Mouse (Mus musculus): Measurements from ENCODE around the gene Rnf128.

The Rnf128 gene

DNA sequence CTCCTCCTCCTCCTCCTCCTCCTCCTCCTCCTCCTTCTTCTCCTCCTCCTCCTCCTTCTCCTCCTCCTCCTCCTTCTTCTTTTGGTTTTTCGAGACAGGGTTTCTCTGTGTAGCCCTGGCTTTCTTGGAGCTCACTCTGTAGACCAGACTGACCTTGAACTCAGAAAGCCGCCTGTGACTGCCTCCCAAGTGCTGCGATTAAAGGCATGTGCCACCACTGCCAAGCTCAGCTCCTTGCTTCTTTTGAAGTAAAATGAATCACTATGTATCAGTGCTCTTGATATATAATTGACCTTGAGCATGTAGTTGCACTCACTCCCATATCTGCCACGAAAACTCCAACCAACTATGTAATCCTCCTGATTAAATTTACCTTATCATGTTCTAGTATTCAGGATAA lies 59.0 kb downstream of the Rnf128 start:
- no peak for DNase-seq (ENCODE audit: low read depth, low spot score)

DNA sequence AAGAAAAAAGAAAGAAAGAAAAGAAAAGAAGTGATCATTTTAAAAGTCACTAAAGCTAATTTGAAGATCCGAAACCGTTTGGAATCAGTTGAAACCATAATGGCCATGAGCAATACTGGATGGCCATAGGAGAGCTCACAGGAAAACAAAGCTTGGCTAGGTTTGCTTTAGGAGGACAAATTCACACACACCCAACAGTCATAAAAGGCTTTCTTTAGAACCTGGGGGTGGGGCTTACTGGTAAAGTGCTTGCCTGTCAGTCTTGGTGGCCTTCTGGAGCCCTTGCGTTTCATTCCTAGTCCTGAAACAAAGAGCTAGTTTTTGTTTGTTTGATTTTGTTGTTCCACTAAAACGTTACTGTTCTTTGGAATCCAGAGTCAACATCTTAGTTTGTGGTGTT lies 71.6 kb downstream of the Rnf128 start:
- DNase-seq (ENCODE audit: low read depth, low spot score) = no peak

DNA sequence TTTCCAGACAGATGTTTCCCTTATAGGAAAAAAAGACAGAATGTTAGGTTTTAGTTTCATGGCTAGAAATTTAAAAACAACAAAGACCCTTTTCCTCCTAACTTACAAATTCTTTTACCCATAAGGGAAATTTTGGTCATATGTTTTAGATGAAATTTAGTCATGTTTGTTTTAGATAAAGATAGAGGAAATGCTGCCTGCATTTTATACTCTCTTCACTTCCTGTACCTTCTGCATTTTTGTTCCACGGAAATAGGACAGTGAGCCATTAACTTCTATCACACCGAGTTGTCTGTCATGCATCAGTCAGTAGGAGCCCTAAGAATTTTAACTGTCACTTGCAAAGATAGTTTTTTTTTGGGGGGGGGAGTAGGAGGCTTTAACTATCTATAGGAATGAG lies 76.6 kb downstream of the Rnf128 start:
- no peak for DNase-seq (ENCODE audit: low read depth, low spot score)

DNA sequence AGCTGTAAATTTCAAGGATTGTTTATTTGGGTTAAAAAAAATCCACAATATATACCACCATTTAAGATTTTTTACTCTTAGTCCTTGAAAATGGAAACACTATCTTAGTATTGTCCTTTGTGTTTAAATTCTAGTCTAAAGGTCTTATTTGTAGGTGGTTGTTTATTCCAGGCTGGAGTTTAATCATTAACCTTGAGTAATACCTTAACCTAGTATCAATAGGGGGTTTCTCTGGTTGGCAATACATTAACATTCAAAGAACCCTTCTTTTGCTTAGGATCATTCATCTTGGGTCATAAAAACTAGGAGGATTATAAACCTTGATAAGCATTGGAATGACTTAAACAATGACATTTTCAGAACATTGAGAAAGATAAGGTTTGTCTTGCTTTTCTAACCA lies 77.3 kb downstream of the Rnf128 start:
- no peak for DNase-seq (ENCODE audit: low read depth, low spot score)

DNA sequence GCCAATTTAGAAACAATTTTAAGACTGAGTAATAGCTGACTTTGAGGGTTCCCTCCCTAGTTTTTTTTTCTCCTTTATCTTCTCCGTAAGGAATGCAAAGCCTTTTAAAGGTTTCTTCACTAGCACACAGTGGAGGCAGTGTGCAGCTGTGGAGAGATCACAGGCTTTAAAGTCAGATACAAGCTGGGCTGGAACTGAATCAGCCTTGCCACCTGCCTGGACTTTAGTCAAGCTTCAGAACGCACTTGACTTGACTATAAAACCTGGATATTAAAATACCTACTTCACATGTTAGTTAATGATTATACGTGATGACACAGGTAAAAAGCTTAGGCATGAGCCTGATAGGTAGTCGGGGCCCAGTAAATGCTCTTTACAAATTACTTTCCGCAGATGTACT lies 89.1 kb downstream of the Rnf128 start:
- no peak for DNase-seq (ENCODE audit: low read depth, low spot score)

DNA sequence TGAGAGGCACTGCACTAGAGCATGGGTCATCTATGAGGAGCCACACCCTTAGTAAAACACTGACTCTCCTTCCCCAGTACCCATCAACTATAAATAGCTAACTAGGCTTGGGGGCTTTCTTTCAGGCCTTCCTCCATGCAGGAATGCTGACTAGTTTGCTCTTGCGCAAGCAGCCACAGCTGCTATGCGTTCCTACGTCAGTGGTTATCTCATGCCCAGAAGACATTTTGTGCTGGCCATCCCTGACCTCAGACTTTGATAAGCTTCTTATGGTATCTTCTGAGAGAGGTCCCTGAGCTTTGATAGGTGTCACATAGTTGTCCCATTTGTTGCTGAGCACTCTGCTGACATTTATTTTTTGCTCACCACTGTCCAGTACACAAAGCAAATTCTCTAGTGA lies 90.2 kb downstream of the Rnf128 start:
- DNase-seq (ENCODE audit: low read depth, low spot score) = no peak

DNA sequence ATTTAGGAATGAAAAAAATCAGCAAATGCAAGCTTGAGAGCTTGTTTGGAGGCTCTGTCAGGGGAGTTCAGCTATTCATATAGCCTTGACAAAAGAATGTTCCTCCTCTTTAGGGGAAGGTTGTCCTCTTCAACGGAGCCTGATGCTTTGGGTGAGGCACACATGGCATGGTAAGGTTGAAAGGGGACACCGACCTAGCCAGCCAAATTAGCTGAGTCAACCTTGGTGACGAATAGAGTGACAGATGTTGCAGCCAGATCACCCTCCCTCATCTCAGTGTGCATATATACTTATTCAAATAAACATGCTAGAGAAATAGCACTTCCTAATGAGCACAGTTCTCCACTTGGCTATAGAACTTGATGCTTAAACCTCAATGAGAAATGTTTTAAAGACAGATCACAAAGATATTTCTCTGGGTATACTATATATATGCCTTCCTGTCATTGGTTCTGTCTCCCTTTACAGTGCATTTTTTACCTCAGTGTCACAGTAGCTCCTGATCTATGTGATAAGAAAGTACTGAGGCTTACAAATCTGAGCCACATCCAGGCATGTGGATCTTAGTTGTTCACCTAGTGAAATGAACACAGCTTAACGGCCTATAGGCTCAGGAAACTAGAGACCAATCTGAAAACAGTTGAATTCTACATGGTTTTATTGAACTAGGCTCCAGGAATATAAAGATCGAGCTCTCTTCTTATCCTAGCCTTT lies 91.4 kb downstream of the Rnf128 start:
- DNase-seq (ENCODE audit: low read depth, low spot score) = no peak

DNA sequence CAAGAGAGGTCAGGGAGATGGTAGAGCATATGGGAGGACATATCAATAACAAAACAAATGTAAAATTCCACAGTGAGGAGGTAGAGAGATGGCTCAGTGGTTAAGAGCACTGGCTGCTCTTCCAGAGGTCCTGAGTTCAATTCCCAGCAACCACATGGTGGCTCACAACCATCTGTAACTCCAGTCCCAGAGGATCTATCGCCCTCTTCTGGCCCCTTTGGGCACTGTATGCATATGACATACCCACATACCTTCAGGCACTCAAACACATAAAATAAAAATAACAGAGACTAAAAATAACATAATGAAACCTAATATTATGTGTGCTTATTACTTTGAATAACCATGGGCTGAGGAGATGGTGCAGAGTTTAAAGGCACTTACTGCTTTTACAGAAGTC lies 99.0 kb downstream of the Rnf128 start:
- DNase-seq (ENCODE audit: low read depth, low spot score) = no peak

DNA sequence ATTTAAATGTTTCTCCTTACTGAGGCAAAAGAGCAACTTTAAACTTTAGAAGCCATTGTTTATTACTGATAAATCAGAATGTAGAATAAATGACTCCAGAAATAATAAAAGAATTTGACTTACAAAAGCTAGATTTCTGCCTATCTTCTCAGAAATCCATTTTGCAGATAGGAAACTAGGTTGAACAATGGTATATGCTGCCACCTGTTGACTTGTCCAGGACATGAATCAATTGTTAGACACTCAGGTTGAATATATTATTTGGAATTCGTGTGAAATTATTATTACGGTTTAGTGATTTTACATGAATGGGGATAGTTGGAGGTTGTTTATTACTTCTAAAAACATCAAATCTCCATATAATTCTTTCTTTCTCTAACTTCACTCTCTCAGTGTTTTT lies 102.7 kb downstream of the Rnf128 start:
- no peak for DNase-seq (ENCODE audit: low read depth, low spot score)

DNA sequence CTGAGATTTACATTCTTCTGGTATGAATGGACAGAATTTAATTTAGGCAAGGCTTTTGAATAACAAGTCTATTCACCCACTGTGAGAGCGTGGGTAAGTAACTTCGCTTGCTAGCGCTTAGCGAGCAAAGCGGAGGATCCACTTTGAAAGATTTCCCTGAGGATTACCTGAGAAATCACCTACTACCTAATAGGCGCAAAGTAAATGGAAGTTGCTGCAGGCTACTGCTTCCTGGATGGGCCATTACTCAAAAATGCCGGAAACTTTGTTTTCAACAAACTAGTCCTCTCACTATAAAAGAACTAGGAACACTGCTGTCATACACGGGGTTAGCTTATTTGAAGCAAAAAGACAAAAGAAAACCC lies 121.3 kb downstream of the Rnf128 start:
- no peak for DNase-seq (ENCODE audit: low read depth, low spot score)

DNA sequence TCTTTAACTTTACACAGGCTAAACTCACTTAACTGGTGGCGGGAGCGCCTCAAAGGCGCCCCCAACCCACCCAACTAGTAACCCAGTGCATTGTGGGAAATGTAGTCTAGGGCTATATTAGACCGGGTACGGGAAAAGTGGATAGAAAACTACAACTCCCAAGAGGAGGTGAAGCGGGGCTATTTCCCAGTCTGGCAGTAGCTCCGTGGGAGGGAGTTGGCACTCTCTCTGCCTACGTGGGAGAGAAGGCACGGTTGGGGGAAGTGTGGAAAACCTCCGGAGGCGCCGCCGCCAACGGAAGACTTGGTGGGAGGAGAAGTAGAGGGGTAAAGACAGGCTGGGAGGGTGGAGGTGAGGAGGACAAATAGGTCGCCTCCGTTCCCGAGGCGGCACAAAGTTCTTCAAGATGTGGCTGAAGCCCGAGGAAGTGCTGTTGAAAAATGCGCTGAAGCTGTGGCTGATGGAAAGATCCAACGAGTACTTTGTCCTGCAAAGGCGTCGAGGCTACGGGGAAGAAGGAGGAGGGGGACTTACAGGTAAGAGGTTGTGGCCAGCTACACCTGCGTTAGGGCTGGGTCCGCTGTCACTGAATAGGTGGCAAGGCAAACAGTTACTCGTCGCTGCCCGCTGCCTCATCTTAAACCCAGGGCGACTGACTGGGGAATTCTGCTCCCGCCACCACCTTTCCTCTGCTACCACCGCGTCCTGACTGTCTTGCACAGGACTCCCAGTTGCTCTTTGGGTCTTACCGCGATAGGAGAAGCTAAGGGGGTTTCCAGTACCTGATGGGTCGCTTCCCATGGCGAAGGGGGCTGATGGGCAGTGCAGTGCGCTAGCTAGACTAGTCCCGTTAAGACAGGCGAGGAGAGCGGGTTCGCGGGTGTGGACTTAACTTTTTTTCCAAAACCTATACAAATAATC lies 121.9 kb downstream of the Rnf128 start, which contains the start of gene Tbc1d8b:
TSS of gene Tbc1d8b (plus strand) at position 222 of the 921 bp plus-strand sequence.
- DNase-seq (ENCODE audit: low read depth, low spot score) = peak; percentile 49

DNA sequence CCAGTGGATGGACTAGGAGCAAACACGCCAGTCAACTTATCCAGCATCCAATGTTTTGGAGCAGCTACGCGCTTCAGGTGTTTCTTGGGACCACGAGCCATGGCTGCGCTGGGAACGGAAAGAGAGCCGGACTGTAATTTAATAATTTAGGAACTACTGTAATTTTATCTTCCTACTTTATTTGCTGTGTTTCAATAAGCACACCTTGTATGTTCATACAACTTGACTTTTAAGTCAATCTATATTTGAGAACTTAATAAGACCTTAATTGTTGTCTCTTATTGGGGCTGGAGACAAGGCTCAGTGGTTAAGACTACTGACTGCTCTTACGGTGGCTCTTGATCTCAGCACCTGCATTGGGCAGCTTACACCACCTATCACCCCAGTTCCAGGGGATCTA lies 151.3 kb downstream of the Rnf128 start, which contains the start of gene Gm15013:
TSS of gene Gm15013 (minus strand) at position 101 of the 400 bp plus-strand sequence.
- DNase-seq (ENCODE audit: low read depth, low spot score) = no peak

DNA sequence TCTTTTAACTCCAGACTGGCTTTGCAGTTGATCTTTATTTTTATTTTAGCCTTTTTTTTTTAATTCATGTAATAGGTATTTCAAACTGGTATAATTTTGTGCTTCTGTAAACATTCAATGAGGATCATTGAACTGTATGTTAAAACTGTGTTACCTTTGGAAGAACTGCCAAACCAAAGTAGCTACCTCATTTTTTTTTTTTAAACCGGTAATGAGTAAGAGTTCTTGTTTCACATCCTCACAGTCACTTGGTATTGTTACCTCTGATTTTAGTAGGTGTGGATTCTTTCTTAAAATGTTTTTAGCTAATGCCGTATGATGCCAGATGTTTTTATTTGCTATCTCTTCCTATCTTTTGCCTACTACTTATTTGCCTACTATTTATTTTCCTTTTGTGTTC lies 159.2 kb downstream of the Rnf128 start:
- no peak for DNase-seq (ENCODE audit: low read depth, low spot score)
